Mouse (Mus musculus): ENCODE measurements around the gene Mtch1.

- no peak for TF ChIP-seq CTCF (IDR thresholded peaks at IDR 0.05; ENCODE audit: extremely low read depth, insufficient read depth, low read length)
- TF ChIP-seq POLR2A (IDR thresholded peaks at IDR 0.05; ENCODE audit: extremely low read depth, insufficient read depth, low read length), result no peak
Measured at GRCm38 (mm10) chr17:29302149-29302548, 45.6 kb downstream of the Mtch1 start.

All from cortical plate, adult 2 months (tissue).